Mouse (Mus musculus): Measurements from ENCODE around the gene Ppp1r12b. TPM values are rescaled to one million over a fixed set of nuclear protein-coding genes. Genes with fewer than 3 reads are reported as not detected.
"Not testable (repeated sequence)": the region's sequence is repeated elsewhere in the genome, so short reads cannot be mapped to it uniquely, and the experiment has no call there.

Gene Ppp1r12b
- polyA plus RNA-seq, 1 experiment from 2014 or later, result 6.5 TPM

DNA sequence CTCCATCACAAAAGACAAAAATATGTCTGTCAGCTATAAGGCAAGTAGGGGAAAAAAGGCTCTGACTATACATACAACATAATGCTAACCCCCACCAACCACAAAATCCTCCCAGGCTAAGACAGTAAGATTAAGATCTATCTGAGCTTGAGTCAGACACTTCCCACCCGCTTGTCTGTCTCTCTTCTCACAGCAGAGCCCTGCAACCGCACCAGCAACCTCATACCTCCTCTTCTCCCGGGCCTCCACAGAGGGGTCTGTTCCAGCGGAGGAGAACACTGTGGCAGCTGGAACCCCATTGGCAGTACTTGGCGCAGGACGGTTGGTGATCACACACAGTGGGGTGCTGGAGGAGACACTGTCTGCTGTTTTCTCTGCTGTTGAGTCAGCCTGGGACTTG lies 90.2 kb downstream of the Ppp1r12b start:
- peaks cover 9% of the 10 kb centered on the region; the same call in 1 of the 2 replicates for H3K36me3 ChIP-seq (replicated peaks)
- peaks cover 8% of the 10 kb centered on the region for H3K4me1 ChIP-seq
- no peak for DNase-seq (ENCODE audit: extremely low spot score, low spot score)
- 50% methylated on average over 6 of the region's 6 CpGs for WGBS
- no peak overlapping the region for H3K4me3 ChIP-seq
- peaks cover 97% of the 10 kb centered on the region for H3K27me3 ChIP-seq (ENCODE audit: poor library complexity, severe bottlenecking)
- no peak overlapping the region for H3K27ac ChIP-seq
- no peaks in the 10 kb centered on the region for H3K9me3 ChIP-seq

DNA sequence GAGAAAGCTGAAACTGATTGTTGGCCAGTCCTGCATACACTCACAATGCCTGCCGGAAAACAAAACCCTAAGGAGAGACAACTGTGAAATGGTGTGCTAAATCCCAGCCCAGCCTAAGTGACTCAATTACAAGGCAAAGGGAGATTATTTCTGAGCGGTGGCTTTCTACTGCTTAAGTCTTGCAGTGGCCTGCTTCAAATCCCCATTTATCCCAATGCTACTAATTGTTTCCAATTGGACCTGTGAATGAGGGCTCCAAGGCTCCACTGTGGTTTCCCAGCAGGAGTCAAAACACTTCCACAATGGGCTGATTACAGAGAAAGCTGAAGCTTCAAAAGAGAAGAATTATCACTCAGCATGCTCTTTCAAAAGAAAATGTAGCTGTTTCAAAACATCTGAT lies 95.2 kb downstream of the Ppp1r12b start:
- Histone ChIP-seq H3K27ac (no peak overlapping the region), H3K4me3 (no peak overlapping the region), H3K9me3 (no peaks in the 10 kb centered on the region), H3K4me1 (peaks cover 14% of the 10 kb centered on the region), H3K36me3 (replicated peaks) (peaks cover under 1% of the 10 kb centered on the region; the same call in 1 of the 2 replicates), H3K27me3 (ENCODE audit: poor library complexity, severe bottlenecking) (peaks cover 100% of the 10 kb centered on the region)
- 4% methylated on average over 2 of the region's 2 CpGs for WGBS
- DNase-seq (ENCODE audit: extremely low spot score, low spot score), result peak; percentile 40

DNA sequence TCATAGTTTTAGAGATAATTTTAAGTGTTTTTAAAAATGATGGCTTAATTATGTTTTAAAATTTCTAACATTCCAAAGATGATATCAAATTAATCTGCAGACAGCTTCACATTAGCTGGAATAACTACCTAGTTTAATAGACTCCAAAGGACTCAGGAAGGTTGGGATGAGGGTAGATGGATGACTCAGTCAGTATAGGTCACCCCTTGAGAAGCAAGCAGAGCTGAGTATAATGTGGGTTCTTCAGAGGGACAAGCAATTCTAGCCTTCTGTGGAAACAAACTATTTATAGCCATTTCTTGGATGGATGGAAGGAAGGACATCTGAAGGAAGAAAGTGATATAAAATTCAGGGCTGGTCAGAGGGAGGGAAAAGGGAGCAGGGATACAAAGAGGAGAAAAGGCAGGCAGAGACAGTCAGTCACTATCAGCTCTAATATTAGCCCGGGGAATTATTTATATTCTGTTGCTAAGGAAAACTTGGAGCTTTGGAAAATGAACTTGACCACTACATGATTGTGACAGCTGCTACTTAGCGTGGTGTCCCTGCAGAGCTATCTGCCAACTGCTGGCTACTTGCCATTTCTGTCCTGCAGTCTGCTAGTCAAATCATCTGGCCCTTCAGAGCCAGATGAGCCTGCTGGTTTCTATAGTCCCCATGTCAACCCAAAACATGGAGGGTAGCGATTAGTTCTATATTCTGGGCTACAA lies 97.2 kb downstream of the Ppp1r12b start:
- DNase-seq (ENCODE audit: extremely low spot score, low spot score), result no peak
- Histone ChIP-seq H3K36me3 (replicated peaks) (no peaks in the 10 kb centered on the region), H3K9me3 (no peaks in the 10 kb centered on the region), H3K27me3 (ENCODE audit: poor library complexity, severe bottlenecking) (peaks cover 99% of the 10 kb centered on the region), H3K27ac (no peak overlapping the region), H3K4me3 (no peak overlapping the region), H3K4me1 (peaks cover 14% of the 10 kb centered on the region)
- 93% methylated on average over 3 of the region's 3 CpGs for WGBS

DNA sequence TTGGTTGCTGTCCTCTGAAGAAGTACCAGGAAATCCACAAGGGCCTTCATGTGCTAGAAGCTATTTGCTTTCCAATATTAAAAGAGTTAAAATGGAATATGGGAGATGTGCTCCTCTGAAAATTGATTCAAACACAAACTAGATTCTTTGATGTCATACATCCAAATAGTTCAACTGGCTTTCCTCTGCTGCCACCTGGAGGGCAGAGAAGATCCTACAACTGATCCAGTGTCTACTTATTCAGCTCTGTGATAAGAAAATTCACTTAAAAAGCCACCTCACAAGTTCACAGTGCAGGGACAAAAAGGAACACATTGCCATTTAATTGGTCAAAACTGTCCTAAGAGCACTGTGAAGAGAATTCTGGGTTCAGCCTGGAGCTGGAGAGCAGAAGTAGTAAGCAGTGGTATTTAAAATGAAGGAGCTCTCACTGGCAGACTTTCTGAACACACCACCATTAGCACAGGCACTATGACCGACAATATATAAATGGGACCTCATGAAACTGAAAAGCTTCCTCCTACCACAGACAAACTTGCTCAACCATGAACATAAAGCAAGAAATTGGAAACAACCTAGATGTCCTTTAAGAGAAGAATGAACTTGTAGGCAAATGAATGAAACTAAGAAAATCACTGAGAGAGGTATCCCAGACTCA lies 101.3 kb downstream of the Ppp1r12b start:
- Histone ChIP-seq H3K36me3 (replicated peaks) (no peaks in the 10 kb centered on the region), H3K27ac (no peak overlapping the region), H3K4me1 (no peaks in the 10 kb centered on the region), H3K27me3 (ENCODE audit: poor library complexity, severe bottlenecking) (peaks cover 85% of the 10 kb centered on the region), H3K4me3 (no peak overlapping the region), H3K9me3 (no peaks in the 10 kb centered on the region)
- DNase-seq (ENCODE audit: extremely low spot score, low spot score), result peak; percentile 57
- 80% methylated on average over 1 of the region's 1 CpGs for WGBS

DNA sequence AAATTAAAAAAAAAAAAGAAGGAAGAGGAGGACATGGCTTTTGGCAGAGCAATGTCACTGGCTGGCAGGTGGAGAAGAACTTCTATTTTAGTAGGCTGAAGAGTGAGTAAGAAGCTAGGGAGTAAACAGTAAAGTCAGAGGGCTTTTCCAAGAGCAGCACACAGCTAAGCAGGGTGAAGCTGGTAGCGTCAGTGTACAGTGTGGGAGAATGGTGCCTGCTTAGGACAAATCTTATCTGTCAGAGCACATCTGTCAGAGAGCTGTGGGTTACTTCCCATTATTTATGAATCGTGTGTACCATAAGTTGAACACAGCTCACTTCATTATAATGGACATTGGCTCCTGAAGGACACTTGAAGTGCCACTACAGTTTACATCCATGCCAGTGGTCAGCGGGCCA lies 102.9 kb downstream of the Ppp1r12b start:
- Histone ChIP-seq H3K9me3 (no peaks in the 10 kb centered on the region), H3K27ac (no peak overlapping the region), H3K36me3 (replicated peaks) (no peaks in the 10 kb centered on the region), H3K4me1 (no peaks in the 10 kb centered on the region), H3K27me3 (ENCODE audit: poor library complexity, severe bottlenecking) (peaks cover 71% of the 10 kb centered on the region), H3K4me3 (no peak overlapping the region)
- 90% methylated on average over 3 of the region's 3 CpGs for WGBS
- DNase-seq (ENCODE audit: extremely low spot score, low spot score), result no peak

DNA sequence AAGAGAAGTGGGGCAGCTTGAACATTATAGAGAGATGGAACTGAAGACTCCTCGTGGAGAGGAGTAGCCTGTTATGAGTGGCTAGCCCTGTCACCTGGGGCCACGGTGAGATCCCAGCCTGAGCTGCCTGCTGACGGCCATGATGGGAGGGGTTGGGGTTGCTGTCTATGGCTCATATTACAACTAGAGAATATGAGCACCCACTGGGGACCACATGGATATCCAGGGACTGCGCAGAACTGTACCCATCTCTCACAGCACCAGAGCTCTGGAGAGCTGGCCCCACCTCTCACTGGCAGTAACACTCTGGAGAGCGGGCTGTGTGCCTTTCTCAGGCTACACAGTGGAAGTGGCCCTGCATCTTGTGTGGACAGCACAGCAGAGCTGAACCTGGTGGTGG lies 104.5 kb downstream of the Ppp1r12b start:
- H3K4me3 ChIP-seq, result no peak overlapping the region
- no peaks in the 10 kb centered on the region for H3K4me1 ChIP-seq
- H3K36me3 ChIP-seq (replicated peaks), result no peaks in the 10 kb centered on the region
- no peak for DNase-seq (ENCODE audit: extremely low spot score, low spot score)
- no peaks in the 10 kb centered on the region for H3K9me3 ChIP-seq
- H3K27me3 ChIP-seq (ENCODE audit: poor library complexity, severe bottlenecking), result peaks cover 56% of the 10 kb centered on the region
- no peak overlapping the region for H3K27ac ChIP-seq
- WGBS, result 83% methylated on average over 5 of the region's 5 CpGs

DNA sequence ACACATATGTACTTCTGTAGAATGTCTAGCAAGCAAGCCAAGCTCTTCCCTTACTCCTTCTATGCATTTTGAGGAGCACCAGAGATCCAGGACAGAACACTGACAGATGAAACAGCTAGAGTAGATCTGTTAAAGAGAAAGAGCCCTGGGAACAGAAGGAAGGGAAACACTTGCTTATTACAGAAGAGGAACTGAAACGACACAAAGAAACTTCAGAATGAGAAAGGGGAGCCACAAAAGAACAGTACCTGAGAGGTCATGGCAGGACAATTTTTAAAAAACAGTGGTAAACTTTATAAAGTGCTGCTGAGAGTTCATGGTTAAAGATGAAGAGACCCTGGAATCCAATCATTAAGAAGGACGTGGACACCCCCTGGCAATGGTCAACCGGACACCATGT lies 105.4 kb downstream of the Ppp1r12b start:
- no peak overlapping the region for H3K4me3 ChIP-seq
- H3K9me3 ChIP-seq, result no peaks in the 10 kb centered on the region
- H3K27ac ChIP-seq, result no peak overlapping the region
- 87% methylated on average over 3 of the region's 3 CpGs for WGBS
- DNase-seq (ENCODE audit: extremely low spot score, low spot score), result no peak
- no peaks in the 10 kb centered on the region for H3K4me1 ChIP-seq
- H3K36me3 ChIP-seq (replicated peaks), result no peaks in the 10 kb centered on the region
- peaks cover 47% of the 10 kb centered on the region for H3K27me3 ChIP-seq (ENCODE audit: poor library complexity, severe bottlenecking)

DNA sequence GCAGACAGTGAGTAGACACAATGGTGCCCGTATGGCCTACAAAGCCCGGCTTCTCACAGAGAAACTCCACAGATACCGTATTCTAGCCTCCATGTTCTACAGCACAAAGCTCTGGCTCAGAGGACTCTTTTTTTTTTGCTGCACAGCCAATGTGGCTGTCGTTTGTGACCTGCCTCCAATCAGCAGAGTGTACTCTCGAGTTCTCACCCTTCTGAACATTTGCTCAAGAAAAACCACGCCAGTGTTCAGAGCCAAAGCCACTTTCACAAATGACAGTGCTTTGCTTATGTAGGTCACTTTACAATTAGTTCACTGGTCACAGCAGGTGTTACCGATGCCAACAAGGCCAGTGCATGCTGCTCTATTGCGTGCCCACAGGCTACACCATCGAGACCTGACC lies 107.9 kb downstream of the Ppp1r12b start:
- Histone ChIP-seq H3K9me3 (no peaks in the 10 kb centered on the region), H3K4me3 (no peak overlapping the region), H3K27ac (no peak overlapping the region), H3K27me3 (ENCODE audit: poor library complexity, severe bottlenecking) (peaks cover 23% of the 10 kb centered on the region), H3K36me3 (replicated peaks) (no peaks in the 10 kb centered on the region), H3K4me1 (no peaks in the 10 kb centered on the region)
- WGBS, result 88% methylated on average over 9 of the region's 9 CpGs
- no peak for DNase-seq (ENCODE audit: extremely low spot score, low spot score)

DNA sequence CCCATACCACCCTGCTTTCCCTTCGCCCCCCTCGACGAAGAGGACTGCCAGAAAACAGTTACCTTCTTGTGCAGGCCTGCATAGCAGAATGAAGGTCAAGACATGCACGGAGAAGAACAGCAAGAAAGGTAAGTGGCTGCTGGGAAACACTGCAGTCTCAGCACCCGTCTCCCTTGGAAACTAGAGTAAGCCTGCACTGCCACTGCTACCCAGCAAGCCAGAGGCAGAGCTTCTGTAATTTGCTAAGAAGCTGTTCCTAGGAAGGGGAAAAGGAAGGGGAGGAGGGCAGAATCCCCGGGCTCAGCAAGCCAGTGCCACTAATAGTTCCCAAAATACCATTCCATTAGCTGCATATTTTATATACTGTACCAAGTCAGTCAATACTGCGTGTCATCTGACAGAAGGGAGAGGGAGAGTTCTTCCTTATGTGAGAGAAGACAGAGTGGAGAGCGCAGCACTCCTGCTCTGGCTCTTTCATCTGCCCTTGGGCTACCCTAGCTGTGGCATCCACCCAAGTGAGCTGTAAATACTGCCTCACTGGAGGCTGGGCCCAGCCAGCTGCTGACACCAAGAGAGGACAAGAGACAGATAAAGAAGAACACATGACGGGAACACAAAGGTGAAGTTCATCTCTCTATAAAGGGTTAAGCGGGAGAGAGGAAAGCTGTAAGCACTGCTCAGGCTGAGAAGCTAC lies 109.3 kb downstream of the Ppp1r12b start:
- no peaks in the 10 kb centered on the region for H3K4me1 ChIP-seq
- no peak for DNase-seq (ENCODE audit: extremely low spot score, low spot score)
- H3K27me3 ChIP-seq (ENCODE audit: poor library complexity, severe bottlenecking), result peaks cover 9% of the 10 kb centered on the region; the same call in 1 of the 2 replicates
- no peak overlapping the region for H3K27ac ChIP-seq
- WGBS, result 85% methylated on average over 10 of the region's 10 CpGs
- H3K36me3 ChIP-seq (replicated peaks), result no peaks in the 10 kb centered on the region
- no peaks in the 10 kb centered on the region for H3K9me3 ChIP-seq
- H3K4me3 ChIP-seq, result no peak overlapping the region

DNA sequence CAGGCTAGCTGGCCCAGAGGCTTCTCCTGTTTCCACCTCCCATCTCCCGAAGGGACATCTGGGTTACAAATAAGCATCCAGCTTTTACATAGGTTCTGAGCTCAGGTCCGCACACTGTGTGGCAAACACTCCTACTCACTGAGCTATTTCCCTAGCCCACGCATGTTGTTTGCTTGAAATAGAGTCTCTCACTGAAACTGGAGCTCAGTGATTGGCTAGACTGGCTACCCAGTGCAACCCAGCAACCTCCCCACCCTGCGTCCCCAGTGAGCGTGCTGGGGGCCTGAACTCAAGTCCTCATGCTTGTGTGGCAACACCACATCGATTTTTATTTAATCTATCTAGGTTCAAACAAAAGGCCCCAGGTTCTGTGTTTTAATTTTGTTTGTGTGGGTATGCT lies 112.4 kb downstream of the Ppp1r12b start:
- DNase-seq (ENCODE audit: extremely low spot score, low spot score), result no peak
- no peaks in the 10 kb centered on the region for H3K36me3 ChIP-seq (replicated peaks)
- no peaks in the 10 kb centered on the region for H3K4me1 ChIP-seq
- H3K9me3 ChIP-seq, result no peaks in the 10 kb centered on the region
- no peaks in the 10 kb centered on the region for H3K27me3 ChIP-seq (ENCODE audit: poor library complexity, severe bottlenecking)
- 91% methylated on average over 6 of the region's 6 CpGs for WGBS
- H3K4me3 ChIP-seq, result no peak overlapping the region
- no peak overlapping the region for H3K27ac ChIP-seq

DNA sequence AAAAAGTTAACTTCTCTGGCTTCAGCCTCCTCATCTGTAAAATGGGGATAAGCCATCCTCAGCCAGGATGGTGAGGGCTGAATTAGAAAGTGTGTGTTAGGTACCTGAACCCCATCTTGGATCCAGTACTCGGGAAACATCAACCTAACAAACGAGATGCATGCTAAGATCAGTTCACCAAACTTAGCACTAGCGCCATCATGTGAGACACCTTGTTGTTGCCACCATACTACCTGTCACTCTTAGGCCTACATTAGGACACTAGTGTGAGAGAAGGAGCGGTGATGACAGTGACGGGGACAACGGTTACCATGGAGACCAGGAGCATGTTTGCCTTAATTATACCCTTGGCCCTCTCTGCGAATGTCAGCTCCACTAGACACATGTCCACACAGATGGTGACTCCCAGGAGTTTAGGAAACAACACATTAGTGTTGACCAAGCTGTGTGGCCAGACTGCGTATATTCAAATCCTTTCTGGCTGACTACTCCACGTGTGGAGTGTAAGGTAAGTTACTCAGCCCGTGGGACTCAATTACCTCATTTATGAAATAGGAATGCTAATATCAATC lies 118.7 kb downstream of the Ppp1r12b start:
- Histone ChIP-seq H3K27me3 (ENCODE audit: poor library complexity, severe bottlenecking) (no peaks in the 10 kb centered on the region), H3K9me3 (no peaks in the 10 kb centered on the region), H3K27ac (no peak overlapping the region), H3K4me3 (no peak overlapping the region), H3K4me1 (no peaks in the 10 kb centered on the region), H3K36me3 (replicated peaks) (peaks cover 29% of the 10 kb centered on the region)
- no peak for DNase-seq (ENCODE audit: extremely low spot score, low spot score)
- WGBS, result 82% methylated on average over 10 of the region's 10 CpGs

DNA sequence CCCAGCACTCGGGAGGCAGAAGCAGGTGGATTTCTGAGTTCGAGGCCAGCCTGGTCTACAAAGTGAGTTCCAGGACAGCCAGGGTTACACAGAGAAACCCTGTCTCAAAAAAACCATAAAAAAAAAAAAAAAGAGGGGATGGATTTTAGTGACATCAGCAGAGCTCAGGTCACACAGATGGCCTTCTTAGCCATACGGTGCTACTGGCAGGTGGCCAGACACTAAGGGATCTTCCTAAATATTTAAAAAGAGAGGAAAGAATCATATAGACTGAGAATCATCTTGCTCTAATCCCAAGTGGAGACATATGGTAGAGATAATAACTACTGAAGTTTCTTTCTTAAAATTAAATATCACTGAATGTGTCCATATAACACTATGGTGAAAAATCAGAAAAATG lies 124.9 kb downstream of the Ppp1r12b start:
- not testable (repeated sequence) for H3K27ac ChIP-seq

DNA sequence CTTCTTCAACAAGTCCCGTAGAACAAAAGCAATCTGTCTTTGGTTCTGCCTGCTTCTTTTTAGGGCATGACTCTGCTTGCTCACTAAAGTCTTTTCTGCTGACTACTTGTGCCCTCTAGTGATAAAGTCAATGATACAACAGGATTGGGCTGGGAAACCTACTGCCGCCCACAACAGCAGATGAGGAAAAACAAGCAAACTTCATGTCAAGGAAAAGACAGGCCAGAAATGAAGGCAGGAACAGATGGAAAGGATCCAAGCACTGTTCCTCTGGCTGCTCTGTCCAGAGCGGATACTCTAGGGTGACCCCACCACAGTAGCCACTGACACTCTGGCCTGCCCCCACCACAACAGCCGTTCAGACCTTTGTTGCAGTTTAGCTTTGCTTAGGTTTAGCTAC lies 126.1 kb downstream of the Ppp1r12b start:
- Histone ChIP-seq H3K9me3 (no peaks in the 10 kb centered on the region), H3K27ac (no peak overlapping the region), H3K4me1 (peaks cover 4% of the 10 kb centered on the region; the same call in 1 of the 2 replicates), H3K27me3 (ENCODE audit: poor library complexity, severe bottlenecking) (no peaks in the 10 kb centered on the region), H3K36me3 (replicated peaks) (peaks cover 8% of the 10 kb centered on the region), H3K4me3 (no peak overlapping the region)
- WGBS, result 66% methylated on average over 4 of the region's 4 CpGs
- DNase-seq (ENCODE audit: extremely low spot score, low spot score), result no peak

More for the DNA sequence above, 124.9 kb downstream of the Ppp1r12b start:
- H3K4me1 ChIP-seq; H3K9me3 ChIP-seq; DNase-seq (ENCODE audit: extremely low spot score, low spot score); H3K27me3 ChIP-seq (ENCODE audit: poor library complexity, severe bottlenecking); H3K4me3 ChIP-seq: not testable (repeated sequence)
- H3K36me3 ChIP-seq (replicated peaks), result peaks cover 20% of the 10 kb centered on the region
- 92% methylated on average over 3 of the region's 3 CpGs for WGBS
